Mouse (Mus musculus) layer of hippocampus, postnatal 25 days (tissue): ENCODE measurements at regions not wholly inside any gene's neighbourhood (a gene's known extent, or its start where the extent isn't known, plus 50 kb on each side); places are given as distances from the start of the nearest gene placed in this dataset.

ENCODE experiments used
- DNase-seq, 2 experiments: peaks; one replicate each; pipeline ENCODE4 v3.0.0; 2022; ENCODE audit warnings: mixed read lengths in 2 of 2, low spot score in 1 of 2; ENCODE audit errors: extremely low spot score in 1 of 2

GRCm38 (mm10) chr1:26909926-26910665 is 222.8 kb upstream of the 4931408C20Rik start:
- peak in 1 of 2 experiments; percentile 9 for DNase-seq

- DNase-seq: no peak
These were observed 215.0 kb upstream of the 4931408C20Rik start for GRCm38 (mm10) chr1:26902306-26902705.

- no peak for DNase-seq
These were observed 170.2 kb upstream of the 4931408C20Rik start for GRCm38 (mm10) chr1:26857433-26857832.

- DNase-seq: no peak
These were observed 166.5 kb upstream of the 4931408C20Rik start for GRCm38 (mm10) chr1:26853802-26854201.

- DNase-seq: no peak
These were observed 122.0 kb upstream of the 4931408C20Rik start for GRCm38 (mm10) chr1:26809259-26809658.

GRCm38 (mm10) chr1:26765076-26765475 is 77.8 kb upstream of the 4931408C20Rik start:
- no peak for DNase-seq
